In the genomic region with DNA sequence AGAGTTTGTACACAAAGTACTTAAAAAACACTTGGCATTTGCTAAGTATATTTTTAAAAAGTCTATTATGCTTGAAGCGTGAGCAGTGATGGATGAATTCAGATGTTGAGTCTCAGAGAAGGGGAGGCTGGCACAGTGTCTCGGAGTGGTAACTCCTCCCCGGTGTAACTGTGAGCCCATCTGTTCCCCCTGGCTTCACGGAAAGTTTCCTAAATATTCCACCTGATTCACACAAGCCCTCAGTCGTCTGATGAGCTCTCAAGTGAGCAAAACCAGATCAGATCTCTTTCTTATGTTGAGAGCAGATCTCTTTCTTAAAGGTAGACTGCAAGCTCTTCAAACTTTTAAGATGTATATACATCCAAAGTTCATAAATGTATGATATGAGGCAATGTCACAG, we compare ENCODE assay signal across 28 mouse cellular contexts. TPM values are rescaled to one million over a fixed set of nuclear protein-coding genes. Genes with fewer than 3 reads are reported as not detected.
DNase-seq lines count a peak whose midpoint lies in the region; ATAC-seq and TF ChIP-seq lines count a peak whose summit lies in the region.
"Had no signal": no experiment of that assay in that cellular context is flagged by ENCODE, and none has a peak within 500 bp of the region (broad histone marks: within the 10 kb centered on the region; RNA-seq: fewer than 3 reads in every experiment).

No protein-coding gene starts in this region.

- TF ChIP-seq CTCF in kidney, postnatal 0 days (IDR thresholded peaks at IDR 0.05; ENCODE audit: low read depth): no peak
- TF ChIP-seq CTCF in cerebellum, adult 2 months (IDR thresholded peaks at IDR 0.05; ENCODE audit: borderline replicate concordance, insufficient read depth, low read depth, low read length): no peak
- TF ChIP-seq CTCF in left cerebral cortex, adult 2 months (IDR thresholded peaks at IDR 0.05): no peak

- H3K36me3 ChIP-seq in kidney, postnatal 0 days (ENCODE audit: insufficient read depth, low read length): no peaks in the 10 kb centered on the region
- no peaks in the 10 kb centered on the region for H3K36me3 ChIP-seq in kidney, embryonic 15.5 days
- H3K36me3 ChIP-seq: embryonic facial prominence, embryonic 13.5 days; heart, embryonic 13.5 days; limb, embryonic 12.5 days; midbrain, embryonic 15.5 days had no signal

- no peaks in the 10 kb centered on the region for H3K9me3 ChIP-seq in kidney, postnatal 0 days (replicated peaks; ENCODE audit: low read length)
- H3K9me3 ChIP-seq in kidney, embryonic 15.5 days (replicated peaks): no peaks in the 10 kb centered on the region
- H3K9me3 ChIP-seq: embryonic facial prominence, embryonic 13.5 days; heart, embryonic 13.5 days; limb, embryonic 12.5 days; megakaryocyte, embryonic 14.5 days; midbrain, embryonic 15.5 days; neural tube, embryonic 13.5 days had no signal

- no peak for TF ChIP-seq POLR2A in cerebellum, adult 2 months (IDR thresholded peaks at IDR 0.05; ENCODE audit: borderline replicate concordance, insufficient read depth, low read length)

- no peaks in the 10 kb centered on the region for H3K27me3 ChIP-seq in kidney, postnatal 0 days (ENCODE audit: insufficient read depth, low read length)
- no peaks in the 10 kb centered on the region for H3K27me3 ChIP-seq in kidney, embryonic 15.5 days
- no peaks in the 10 kb centered on the region for H3K27me3 ChIP-seq in cerebellum, adult 2 months (ENCODE audit: control insufficient read depth, insufficient read depth, low read length)
- H3K27me3 ChIP-seq: embryonic facial prominence, embryonic 13.5 days; heart, embryonic 13.5 days; limb, embryonic 12.5 days; megakaryocyte, embryonic 14.5 days; midbrain, embryonic 15.5 days; neural tube, embryonic 13.5 days had no signal

- H3K9ac ChIP-seq in kidney, postnatal 0 days (ENCODE audit: low read depth, low read length): no peak overlapping the region
- H3K9ac ChIP-seq in kidney, embryonic 15.5 days: no peak overlapping the region
- H3K9ac ChIP-seq: embryonic facial prominence, embryonic 13.5 days; heart, embryonic 13.5 days; limb, embryonic 12.5 days; lung, embryonic 14.5 days; midbrain, embryonic 15.5 days; neural tube, embryonic 13.5 days had no signal

- WGBS in kidney, postnatal 0 days: 49% methylated on average over 5 of the region's 5 CpGs
- 66% methylated on average over 5 of the region's 5 CpGs for WGBS in kidney, embryonic 15.5 days
- WGBS in cerebellum, adult 2 months: 9% methylated on average over 5 of the region's 5 CpGs

- 0 out of 2 replicates have a peak, but pooled peaks cover 4% of the 10 kb centered on the region for H3K4me1 ChIP-seq in kidney, postnatal 0 days (replicated peaks; ENCODE audit: insufficient read depth, low read length)
- peaks cover 6% of the 10 kb centered on the region; the same call in 1 of the 2 replicates for H3K4me1 ChIP-seq in kidney, embryonic 15.5 days
- peaks cover 52% of the 10 kb centered on the region for H3K4me1 ChIP-seq in cerebellum, adult 2 months (ENCODE audit: control insufficient read depth, insufficient read depth, low read length)
- H3K4me1 ChIP-seq: midbrain, embryonic 15.5 days had no signal

- H3K4me3 ChIP-seq in kidney, postnatal 0 days (replicated peaks; ENCODE audit: low read depth, low read length): no peak overlapping the region
- no peak overlapping the region for H3K4me3 ChIP-seq in kidney, embryonic 15.5 days (replicated peaks)
- H3K4me3 ChIP-seq in cerebellum, adult 2 months (replicated peaks; ENCODE audit: insufficient read depth, low read depth, low read length): no peak overlapping the region
- no peak overlapping the region for H3K4me3 ChIP-seq in left cerebral cortex, adult 2 months
- H3K4me3 ChIP-seq: embryonic facial prominence, embryonic 13.5 days; heart, embryonic 13.5 days; limb, embryonic 12.5 days; megakaryocyte, embryonic 14.5 days; midbrain, embryonic 15.5 days; myocyte; neural tube, embryonic 13.5 days had no signal

- no peak overlapping the region for H3K27ac ChIP-seq in kidney, postnatal 0 days
- H3K27ac ChIP-seq in kidney, embryonic 15.5 days: no peak overlapping the region
- H3K27ac ChIP-seq in cerebellum, adult 2 months (ENCODE audit: insufficient read depth, low read length): no peak overlapping the region
- no peak overlapping the region; the same call in 1 of the 2 replicates for H3K27ac ChIP-seq in left cerebral cortex, adult 2 months
- H3K27ac ChIP-seq: embryonic facial prominence, embryonic 13.5 days; heart, embryonic 13.5 days; limb, embryonic 12.5 days; midbrain, embryonic 15.5 days; neural tube, embryonic 13.5 days had no signal

- no peak for ATAC-seq in kidney, postnatal 0 days (replicated peaks; ENCODE audit: low FRiP score, low read depth)
- no peak for ATAC-seq in kidney, embryonic 15.5 days (replicated peaks; ENCODE audit: low FRiP score)
- ATAC-seq: forebrain, embryonic 14.5 days; midbrain, embryonic 15.5 days had no signal

- intact Hi-C loops in left cerebral cortex, adult 2 months (cut with DNase I): no loop called here

- no peak overlapping the region for H3K4me2 ChIP-seq in kidney, postnatal 0 days (ENCODE audit: low read length)
- no peak overlapping the region for H3K4me2 ChIP-seq in kidney, embryonic 15.5 days
- H3K4me2 ChIP-seq: embryonic facial prominence, embryonic 13.5 days; heart, embryonic 13.5 days; limb, embryonic 12.5 days; liver, embryonic 11.5 days; lung, embryonic 14.5 days; midbrain, embryonic 15.5 days; neural tube, embryonic 13.5 days had no signal

- DNase-seq in kidney, postnatal 0 days (ENCODE audit: low spot score): peak; percentile 25
- peak; percentile 35 for DNase-seq in cerebellum, adult 11 months
- DNase-seq in cerebellum, adult 2 months: peak; percentile 49 to 77
- DNase-seq in cerebellum, postnatal 25 days: peak; percentile 61 to 74
- no peak for DNase-seq in left cerebral cortex, adult 2 months (ENCODE audit: extremely low spot score in 1 of 2, low spot score in 2 of 2)
- no peak for DNase-seq in adrenal gland, adult (ENCODE audit: inconsistent age in 2 of 2, low spot score in 1 of 2)
- DNase-seq: adrenal gland, adult 8-10 months; embryo, embryonic 11 days; gastrocnemius, postnatal 25 days; heart, adult 18-20 months; heart, postnatal 14 days; kidney, adult 11 months; lung, embryonic 14.5 days; lung, postnatal 36 days; retina, postnatal 1 day; right cerebral cortex, postnatal 4 days; thymus, postnatal 36 days had no signal

RNA-seq across cellular contexts. Expression of gene Atp8a1, which starts 27.8 kb away (rescaled TPM):
- 7.9 and 8.7 TPM in 2 replicates for polyA plus RNA-seq in kidney, postnatal 0 days (2015; fragmentation: Nextera tagmentation; extraction: Ambion mirVana)
- 11.5 and 12.3 TPM in 2 replicates for polyA plus RNA-seq in kidney, embryonic 15.5 days (2015; fragmentation: Nextera tagmentation; extraction: Ambion mirVana)
- polyA plus RNA-seq in cerebellum, adult 2 months (2012; rRNA removed): 56.1 and 60.9 TPM in 2 replicates
- 100 to 1,000 TPM; 171 to 190 TPM for total RNA-seq in left cerebral cortex, adult 2 months (2021)
- polyA plus RNA-seq: C2C12 had no signal

Comparison
In these comparisons a context has a peak if more than half of its experiments do, and no peak if none do; other contexts are left out.
1. DNase-seq: peak in kidney, postnatal 0 days (single experiment), cerebellum, adult 11 months (single experiment), cerebellum, adult 2 months (2 of 2) and cerebellum, postnatal 25 days (2 of 2); none in left cerebral cortex, adult 2 months (0 of 2) and adrenal gland, adult (0 of 2).